Mouse (Mus musculus) cortical plate, adult 2 months (tissue): ENCODE results near the gene Casc4. TPM values are rescaled to one million over a fixed set of nuclear protein-coding genes. Genes with fewer than 3 reads are reported as not detected.
A peak's percentile ranks its signal among the peaks of the same experiment; 100 is the strongest.
"Not testable (repeated sequence)": the region's sequence is repeated elsewhere in the genome, so short reads cannot be mapped to it uniquely, and the experiment has no call there.

Source experiments
- H3K27ac ChIP-seq: fragments of 200-500 bp; 2 replicates; pipeline ENCODE4 v1.5.1; 2012; ENCODE audit warnings: low read length, control low read depth, inconsistent platforms; ENCODE audit not compliant: insufficient read depth
- H3K4me1 ChIP-seq: fragments of 200-500 bp; 2 replicates; pipeline ENCODE4 v1.6.1; 2011; ENCODE audit warnings: low read length; ENCODE audit not compliant: control insufficient read depth, insufficient read depth
- H3K4me3 ChIP-seq: fragments of 200-500 bp; 2 replicates; pipeline ENCODE4 v1.5.1; 2011; ENCODE audit warnings: mild to moderate bottlenecking, low read length, control low read depth; ENCODE audit not compliant: insufficient read depth
- CTCF ChIP-seq: fragments of 200-500 bp; IDR thresholded peaks from 2 replicates; pipeline ENCODE4 v1.5.1; 2011; ENCODE audit warnings: mild to moderate bottlenecking, control low read depth, low read length; ENCODE audit not compliant: insufficient read depth; ENCODE audit errors: extremely low read depth
- POLR2A ChIP-seq: fragments of 200-500 bp; IDR thresholded peaks from 2 replicates; pipeline ENCODE4 v1.6.1; 2011; ENCODE audit warnings: mild to moderate bottlenecking, low read length, control low read depth; ENCODE audit not compliant: insufficient read depth; ENCODE audit errors: extremely low read depth
- polyA plus RNA-seq: library from polyadenylated mRNA; depleted of rRNA; stranded (reverse); fragments of >200 nt; gene quantifications from 2 replicates; pipeline ENCODE4 v1.2.3, GENCODE M21; 2012

The Casc4 gene
- polyA plus RNA-seq, 1 experiment, result 36.9 TPM

GRCm38 (mm10) chr2:121896825-121897224 is 30.1 kb downstream of the Casc4 start:
- H3K27ac ChIP-seq, result no peak overlapping the region
- no peak overlapping the region for H3K4me3 ChIP-seq
- no peaks in the 10 kb centered on the region for H3K4me1 ChIP-seq
- TF ChIP-seq CTCF, result no peak
- no peak for TF ChIP-seq POLR2A

- no peak overlapping the region for H3K4me3 ChIP-seq
- H3K27ac ChIP-seq, result no peak overlapping the region
- TF ChIP-seq CTCF, result no peak
- TF ChIP-seq POLR2A, result no peak
- H3K4me1 ChIP-seq, result no peaks in the 10 kb centered on the region
These were observed 43.2 kb downstream of the Casc4 start for GRCm38 (mm10) chr2:121909975-121910374.

GRCm38 (mm10) chr2:121916047-121916970 is 49.5 kb downstream of the Casc4 start:
- Histone ChIP-seq H3K4me3 (no peak overlapping the region), H3K27ac (no peak overlapping the region), H3K4me1 (peaks cover 1% of the 10 kb centered on the region; the same call in 1 of the 2 replicates)
- no peak for TF ChIP-seq CTCF
- no peak for TF ChIP-seq POLR2A

GRCm38 (mm10) chr2:121937624-121938023 is 70.9 kb downstream of the Casc4 start:
- H3K4me3 ChIP-seq, H3K27ac ChIP-seq, H3K4me1 ChIP-seq: not testable (repeated sequence)

GRCm38 (mm10) chr2:121943364-121943763 is 76.6 kb downstream of the Casc4 start:
- no peaks in the 10 kb centered on the region for H3K4me1 ChIP-seq
- TF ChIP-seq POLR2A (no peak), CTCF (no peak)

GRCm38 (mm10) chr2:121954971-121955656 is 88.3 kb downstream of the Casc4 start:
- TF ChIP-seq POLR2A (no peak), CTCF (no peak)
- Histone ChIP-seq H3K27ac (no peak overlapping the region), H3K4me3 (peak overlapping the region; percentile 95), H3K4me1 (peaks cover 1% of the 10 kb centered on the region; the same call in 1 of the 2 replicates)

More at GRCm38 (mm10) chr2:121943364-121943763, 76.6 kb downstream of the Casc4 start:
- no peak overlapping the region for H3K27ac ChIP-seq
- no peak overlapping the region for H3K4me3 ChIP-seq

- Histone ChIP-seq H3K4me3 (peak within 1 kb of the TSS; percentile 95), H3K27ac (peak within 1 kb of the TSS; percentile 82), H3K4me1 (peaks cover 1% of the 10 kb centered on the region; the same call in 1 of the 2 replicates)
- TF ChIP-seq CTCF (no peak), POLR2A (peak; percentile 58; the same call in 1 of the 2 replicates)
These were observed 89.0 kb downstream of the Casc4 start, which contains the start of the genes Ctdspl2 and Mageb3 for GRCm38 (mm10) chr2:121955765-121956223. Gene Ctdspl2 (plus strand): TSS chr2:121956001. Gene Mageb3 (minus strand): TSS chr2:121956092.

- peak overlapping the region; percentile 82 for H3K27ac ChIP-seq
- peak; percentile 75; the same call in 1 of the 2 replicates for TF ChIP-seq POLR2A
- no peak for TF ChIP-seq CTCF
- peak overlapping the region; percentile 95 for H3K4me3 ChIP-seq
- peaks cover 1% of the 10 kb centered on the region; the same call in 1 of the 2 replicates for H3K4me1 ChIP-seq
These were observed 89.7 kb downstream of the Casc4 start for GRCm38 (mm10) chr2:121956224-121957018.
